Mouse (Mus musculus) bone marrow, adult 2 months (tissue): ENCODE measurements around the gene Prrg1.

Source experiments
- CTCF ChIP-seq: fragments of 200-500 bp; IDR thresholded peaks from 2 replicates; pipeline ENCODE4 v1.5.1; 2011; ENCODE audit warnings: low read length, control low read depth; ENCODE audit not compliant: control insufficient read depth, insufficient read depth
- POLR2A ChIP-seq: fragments of 200-500 bp; IDR thresholded peaks from 2 replicates; pipeline ENCODE4 v1.6.1; 2011; ENCODE audit warnings: low read depth, mild to moderate bottlenecking, control low read depth, low read length, borderline replicate concordance; ENCODE audit not compliant: control insufficient read depth

GRCm38 (mm10) chrX:78552704-78553103, 31.0 kb downstream of the Prrg1 start:
- TF ChIP-seq POLR2A: no peak
- TF ChIP-seq CTCF: no peak
